ENCODE assay signal across 18 mouse cellular contexts in genomic region chr3:153947271-153947670, GRCm38 (mm10). TPM values are rescaled to one million over a fixed set of nuclear protein-coding genes. Genes with fewer than 3 reads are reported as not detected.
"Had no signal": no experiment of that assay in that cellular context is flagged by ENCODE, and none has a peak within 500 bp of the region (broad histone marks: within the 10 kb centered on the region; RNA-seq: fewer than 3 reads in every experiment).

No protein-coding gene starts in this region.

- ATAC-seq: midbrain, embryonic 16.5 days had no signal

- H3K27ac ChIP-seq: midbrain, embryonic 10.5 days; midbrain, embryonic 12.5 days; neural tube, embryonic 13.5 days; neural tube, embryonic 15.5 days; stomach, embryonic 15.5 days; stomach, postnatal 0 days had no signal

- H3K4me2 ChIP-seq: lung, embryonic 14.5 days; midbrain, embryonic 12.5 days; neural tube, embryonic 13.5 days; neural tube, embryonic 15.5 days; stomach, embryonic 15.5 days had no signal

- H3K9ac ChIP-seq: lung, embryonic 14.5 days; midbrain, embryonic 12.5 days; neural tube, embryonic 13.5 days; neural tube, embryonic 15.5 days; stomach, embryonic 15.5 days had no signal

- DNase-seq: lung, adult 18-20 months; lung, embryonic 14.5 days; lung, postnatal 10 days; lung, postnatal 4 days; midbrain, embryonic 14.5 days; right cerebral cortex, postnatal 14 days; thymus, adult 2 months; thymus, postnatal 25 days; thymus, postnatal 4 days had no signal

- H3K27me3 ChIP-seq: midbrain, embryonic 12.5 days; neural tube, embryonic 13.5 days; neural tube, embryonic 15.5 days; stomach, embryonic 15.5 days had no signal

- H3K9me3 ChIP-seq: midbrain, embryonic 10.5 days; midbrain, embryonic 12.5 days; neural tube, embryonic 13.5 days; neural tube, embryonic 15.5 days; stomach, embryonic 15.5 days had no signal

- H3K36me3 ChIP-seq: midbrain, embryonic 10.5 days; midbrain, embryonic 12.5 days; neural tube, embryonic 13.5 days; neural tube, embryonic 15.5 days; stomach, embryonic 15.5 days had no signal

- H3K4me3 ChIP-seq: midbrain, embryonic 10.5 days; midbrain, embryonic 12.5 days; myocyte; neural tube, embryonic 13.5 days; neural tube, embryonic 15.5 days; stomach, embryonic 15.5 days had no signal

RNA-seq across cellular contexts. Expression of gene Slc44a5, which starts 26.0 kb away (rescaled TPM):
- total RNA-seq: megakaryocyte, adult 5-6 weeks had no signal
- polyA plus RNA-seq: myocyte had no signal
